ENCODE assay signal across 15 mouse cellular contexts in genomic region chr13:52538588-52539116, GRCm38 (mm10). TPM values are rescaled to one million over a fixed set of nuclear protein-coding genes. Genes with fewer than 3 reads are reported as not detected.
DNase-seq lines count a peak whose midpoint lies in the region; ATAC-seq and TF ChIP-seq lines count a peak whose summit lies in the region.
"Had no signal": no experiment of that assay in that cellular context is flagged by ENCODE, and none has a peak within 500 bp of the region (broad histone marks: within the 10 kb centered on the region; RNA-seq: fewer than 3 reads in every experiment).

No protein-coding gene starts in this region.

- peak; percentile 27 for DNase-seq in CD4-positive, CD25-positive, alpha-beta regulatory T cell, adult 2 months (ENCODE audit: low read depth, low spot score)
- no peak for DNase-seq in midbrain, postnatal 0 days (ENCODE audit: low spot score)
- DNase-seq in embryo, embryonic 9.5 days (ENCODE audit: extremely low spot score), result no peak
- DNase-seq in kidney, adult 9 months, result no peak
- DNase-seq in gastrocnemius, postnatal 4 days (ENCODE audit: low spot score in 2 of 2), result no peak
- DNase-seq: adrenal gland, postnatal 25 days; cerebellum, adult 11-12 months; embryo, embryonic 11 days; kidney, postnatal 10 days had no signal

- TF ChIP-seq CTCF in midbrain, postnatal 0 days (IDR thresholded peaks at IDR 0.05), result peak; percentile 24; the same call in 1 of the 2 replicates

- H3K9ac ChIP-seq in midbrain, postnatal 0 days (replicated peaks; ENCODE audit: low read length, poor library complexity, severe bottlenecking), result no peak overlapping the region
- no peak overlapping the region for H3K9ac ChIP-seq in midbrain, embryonic 15.5 days
- H3K9ac ChIP-seq: heart, embryonic 13.5 days; liver, embryonic 15.5 days had no signal

- WGBS in midbrain, postnatal 0 days, result 94% methylated on average over 9 of the region's 9 CpGs
- 92% methylated on average over 9 of the region's 9 CpGs for WGBS in midbrain, embryonic 15.5 days

- H3K4me1 ChIP-seq in midbrain, postnatal 0 days (ENCODE audit: insufficient read depth, low read length), result no peaks in the 10 kb centered on the region
- peaks cover 11% of the 10 kb centered on the region; the same call in 1 of the 2 replicates for H3K4me1 ChIP-seq in midbrain, embryonic 15.5 days
- H3K4me1 ChIP-seq: liver, embryonic 15.5 days had no signal

- no peak overlapping the region for H3K4me2 ChIP-seq in midbrain, postnatal 0 days (ENCODE audit: low read depth, low read length, poor library complexity, severe bottlenecking)
- no peak overlapping the region for H3K4me2 ChIP-seq in midbrain, embryonic 15.5 days
- H3K4me2 ChIP-seq: heart, embryonic 13.5 days; liver, embryonic 15.5 days had no signal

- H3K9me3 ChIP-seq in midbrain, postnatal 0 days (ENCODE audit: low read length), result no peaks in the 10 kb centered on the region
- H3K9me3 ChIP-seq in midbrain, embryonic 15.5 days, result no peaks in the 10 kb centered on the region
- H3K9me3 ChIP-seq: heart, embryonic 13.5 days; liver, embryonic 15.5 days had no signal

- no peak overlapping the region for H3K4me3 ChIP-seq in midbrain, postnatal 0 days (ENCODE audit: low read depth, low read length)
- H3K4me3 ChIP-seq in midbrain, embryonic 15.5 days, result no peak overlapping the region
- H3K4me3 ChIP-seq: heart, embryonic 13.5 days; liver, embryonic 15.5 days had no signal

- ATAC-seq in CD4-positive, CD25-positive, alpha-beta regulatory T cell, adult 4 months, result no peak
- no peak for ATAC-seq in midbrain, postnatal 0 days (ENCODE audit: low FRiP score)
- no peak for ATAC-seq in midbrain, embryonic 15.5 days (replicated peaks)
- ATAC-seq in monocyte, adult 5-6 weeks (replicated peaks; ENCODE audit: insufficient number of reproducible peaks, low FRiP score, low TSS enrichment, poor library complexity, severe bottlenecking), result peak; percentile 21
- ATAC-seq: hindbrain, embryonic 16.5 days had no signal

- H3K27me3 ChIP-seq in midbrain, postnatal 0 days (ENCODE audit: insufficient read depth, low read length), result no peaks in the 10 kb centered on the region
- H3K27me3 ChIP-seq in midbrain, embryonic 15.5 days (replicated peaks), result peaks cover 7% of the 10 kb centered on the region; the same call in 1 of the 2 replicates
- H3K27me3 ChIP-seq: heart, embryonic 13.5 days; liver, embryonic 15.5 days had no signal

- no peaks in the 10 kb centered on the region for H3K36me3 ChIP-seq in midbrain, postnatal 0 days (ENCODE audit: insufficient read depth, low read length)
- no peaks in the 10 kb centered on the region for H3K36me3 ChIP-seq in midbrain, embryonic 15.5 days (replicated peaks)
- H3K36me3 ChIP-seq: heart, embryonic 13.5 days; liver, embryonic 15.5 days had no signal

- no peak overlapping the region for H3K27ac ChIP-seq in midbrain, postnatal 0 days (ENCODE audit: low read depth, low read length)
- H3K27ac ChIP-seq in midbrain, embryonic 15.5 days, result no peak overlapping the region
- H3K27ac ChIP-seq: heart, embryonic 13.5 days; liver, embryonic 15.5 days had no signal

RNA-seq across cellular contexts. Expression of gene Diras2, which starts 7.6 kb away (rescaled TPM):
- polyA plus RNA-seq in CD4-positive, CD25-positive, alpha-beta regulatory T cell, adult 4 months (2017; shearing (Covaris generic)), result not detected
- total RNA-seq in midbrain, postnatal 0 days (2014; rRNA removed), result 57.1 and 68.2 TPM in 2 replicates
- 6.8 and 7.0 TPM in 2 replicates for polyA plus RNA-seq in midbrain, postnatal 0 days (2015; fragmentation: Nextera tagmentation; extraction: Ambion mirVana)
- 5.2 and 5.7 TPM in 2 replicates for polyA plus RNA-seq in midbrain, embryonic 15.5 days (2015; fragmentation: Nextera tagmentation; extraction: Ambion mirVana)
- total RNA-seq in monocyte, adult 5-6 weeks (2017), result 0.19 to 1.4 TPM (median 1.4 TPM) in 3 replicates
- under 1 TPM; 0.15 to 0.16 TPM for total RNA-seq in gastrocnemius, postnatal 4 days (2021)

RNA-seq across cellular contexts. Expression of gene Syk, which starts 44.3 kb away (rescaled TPM):
- polyA plus RNA-seq in CD4-positive, CD25-positive, alpha-beta regulatory T cell, adult 4 months (2017; shearing (Covaris generic)), result 1 to 10 TPM in 1 of 2 experiments, under 1 TPM in 1; 0.20 to 2.4 TPM
- 2.8 and 3.1 TPM in 2 replicates for total RNA-seq in midbrain, postnatal 0 days (2014; rRNA removed)
- 0.90 and 0.91 TPM in 2 replicates for polyA plus RNA-seq in midbrain, postnatal 0 days (2015; fragmentation: Nextera tagmentation; extraction: Ambion mirVana)
- polyA plus RNA-seq in midbrain, embryonic 15.5 days (2015; fragmentation: Nextera tagmentation; extraction: Ambion mirVana), result 1.4 and 1.8 TPM in 2 replicates
- 284 to 318 TPM (median 288 TPM) in 3 replicates for total RNA-seq in monocyte, adult 5-6 weeks (2017)
- total RNA-seq in gastrocnemius, postnatal 4 days (2021), result 1 to 10 TPM; 5.6 to 5.9 TPM

Comparison
In these comparisons a context has a peak if more than half of its experiments do, and no peak if none do; other contexts are left out.
1. RNA of gene Diras2, which starts 7.6 kb away (total RNA-seq): 57.1 to 68.2 TPM in midbrain, postnatal 0 days; 0.19 to 1.4 TPM in monocyte, adult 5-6 weeks and 0.15 to 0.16 TPM in gastrocnemius, postnatal 4 days; every median in the first group is over 10 times any median in the second.
2. RNA of gene Syk, which starts 44.3 kb away (total RNA-seq): 284 to 318 TPM in monocyte, adult 5-6 weeks; 5.6 to 5.9 TPM in gastrocnemius, postnatal 4 days and 2.8 to 3.1 TPM in midbrain, postnatal 0 days; every median in the first group is over 10 times any median in the second.